Mouse (Mus musculus) G1E (cell line): ENCODE measurements around the gene Fjx1. TPM values are rescaled to one million over a fixed set of nuclear protein-coding genes. Genes with fewer than 3 reads are reported as not detected.

Source experiments
- ATAC-seq: 2 replicates; pipeline ENCODE4 v1.8.0; 2016; ENCODE audit warnings: mild to moderate bottlenecking; ENCODE audit not compliant: insufficient number of reproducible peaks, poor library complexity, low FRiP score, severe bottlenecking; ENCODE audit errors: extremely low read depth
- DNase-seq: peaks from one replicate; pipeline ENCODE4 v3.0.0; 2012; ENCODE audit warnings: low spot score
- H3K27me3 ChIP-seq: 2 replicates; pipeline ENCODE4 v1.6.1; 2012; ENCODE audit warnings: mild to moderate bottlenecking, low read length, inconsistent platforms; ENCODE audit not compliant: insufficient read depth
- H3K36me3 ChIP-seq: replicated peaks from 2 replicates; pipeline ENCODE3; 2012; ENCODE audit warnings: mild to moderate bottlenecking, inconsistent platforms
- H3K4me1 ChIP-seq: 2 replicates; pipeline ENCODE4 v1.6.1; 2012; ENCODE audit warnings: low read depth, low read length, inconsistent platforms, mixed read lengths; ENCODE audit not compliant: insufficient read depth
- H3K4me3 ChIP-seq: 2 replicates; pipeline ENCODE4 v1.5.1; 2012; ENCODE audit warnings: low read depth, mild to moderate bottlenecking, inconsistent platforms, low read length, moderate library complexity, mixed read lengths
- H3K9me3 ChIP-seq: replicated peaks from 2 replicates; pipeline ENCODE4 v1.6.1; 2012; ENCODE audit warnings: inconsistent platforms
- CTCF ChIP-seq: IDR thresholded peaks from 2 replicates; pipeline ENCODE4 v1.5.1; 2012; ENCODE audit warnings: low read depth, low read length, inconsistent platforms, mixed read lengths
- GATA1 ChIP-seq: IDR thresholded peaks from 2 replicates; pipeline ENCODE4 v1.6.1; 2012; ENCODE audit warnings: borderline replicate concordance, low read length, inconsistent platforms, mixed read lengths
- GATA2 ChIP-seq: IDR thresholded peaks from 2 replicates; pipeline ENCODE4 v1.6.1; 2012; ENCODE audit warnings: low read depth, low read length, inconsistent platforms, borderline replicate concordance
- POLR2AphosphoS5 ChIP-seq: IDR thresholded peaks from 2 replicates; pipeline ENCODE4 v1.6.1; 2012; ENCODE audit warnings: low read depth, low read length, inconsistent platforms; ENCODE audit not compliant: insufficient replicate concordance
- TAL1 ChIP-seq: conservative IDR thresholded peaks from 2 replicates; pipeline ENCODE4 v1.6.1; 2012; ENCODE audit warnings: low read depth, low read length, inconsistent platforms, mixed read lengths
- polyA plus RNA-seq: library from polyadenylated mRNA; stranded (reverse); fragments of >175 nt; gene quantifications from 2 replicates; pipeline ENCODE4 v1.2.3, GENCODE M21; 2012
- total RNA-seq, 2 experiments: library from RNA; stranded (forward) in 1 of 2; stranded (reverse) in 1 of 2; fragments of 200-1000 nt in 1 of 2; fragments of >200 nt in 1 of 2; fragmentation: Nextera tagmentation in 1 of 2; gene quantifications; 2 replicates each; pipeline ENCODE4 v1.2.3; 2014 to 2017

Fjx1 gene
- total and polyA plus RNA-seq, 3 experiments: 0.76 TPM; not detected in 2

GRCm38 (mm10) chr2:102407363-102408184, 44.7 kb downstream of the Fjx1 start, which contains the start of gene Trim44:
Gene Trim44, minus strand, starts transcription at chr2:102407828.
- TF ChIP-seq CTCF: no peak
- H3K4me1 ChIP-seq: peaks cover 16% of the 10 kb centered on the region
- DNase-seq (no peak), ATAC-seq (no peak)
- no peaks in the 10 kb centered on the region for H3K9me3 ChIP-seq
- no peaks in the 10 kb centered on the region for H3K36me3 ChIP-seq
- no peak within 1 kb of the TSS for H3K4me3 ChIP-seq
- H3K27me3 ChIP-seq: no peaks in the 10 kb centered on the region

DNA sequence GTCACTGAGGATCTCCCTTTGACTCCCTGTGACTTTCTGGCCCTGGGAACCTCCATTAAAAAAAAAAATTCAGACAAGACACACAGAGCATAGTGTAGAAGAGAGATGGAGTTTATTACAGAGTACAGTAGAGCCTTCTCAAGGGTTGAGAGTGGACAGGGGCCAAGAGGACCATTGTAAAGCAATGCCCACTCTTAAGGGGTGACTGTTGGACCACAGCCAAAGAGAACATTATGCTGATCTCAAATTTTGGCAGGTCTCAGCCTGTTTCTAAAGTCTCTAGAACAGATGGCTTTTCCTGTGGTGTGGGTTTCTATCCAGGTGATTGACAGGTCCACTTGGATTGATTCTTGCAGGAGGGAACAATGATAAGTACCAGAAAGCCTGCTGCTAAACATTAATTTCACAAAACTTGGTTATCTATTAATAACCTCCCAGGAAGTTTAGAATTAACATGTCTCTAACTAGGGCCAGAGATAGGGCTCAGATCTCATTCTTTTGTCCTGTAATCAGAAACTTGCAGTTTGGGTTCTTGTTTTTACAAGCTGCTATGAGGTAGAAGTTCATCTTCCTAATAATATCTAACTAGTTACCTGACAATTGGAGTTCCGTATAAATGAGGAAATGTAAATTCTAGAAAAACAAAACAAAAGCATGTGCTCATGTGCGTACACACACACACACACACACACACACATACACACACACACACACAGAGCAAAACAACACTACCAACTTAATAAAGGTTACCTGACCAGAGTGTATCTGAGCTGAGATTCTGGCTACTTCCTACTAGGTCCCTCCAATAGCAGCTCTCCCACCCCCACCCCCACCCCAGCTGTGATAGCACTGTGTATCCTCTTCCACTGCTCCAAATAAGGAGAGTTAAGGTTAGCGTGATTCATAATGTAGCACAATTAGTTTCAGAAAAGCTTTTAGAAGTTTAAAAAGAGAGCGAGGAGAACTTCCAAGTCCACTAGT, 45.7 kb downstream of the Fjx1 start:
- Histone ChIP-seq H3K36me3 (no peaks in the 10 kb centered on the region), H3K4me1 (peaks cover 6% of the 10 kb centered on the region), H3K27me3 (no peaks in the 10 kb centered on the region), H3K4me3 (no peak overlapping the region), H3K9me3 (no peaks in the 10 kb centered on the region)
- DNase-seq: no peak
- TF ChIP-seq GATA1: no peak
- TF ChIP-seq CTCF: no peak
- TF ChIP-seq GATA2: no peak
- TF ChIP-seq TAL1: no peak
- TF ChIP-seq POLR2AphosphoS5: no peak
- no peak for ATAC-seq

DNA sequence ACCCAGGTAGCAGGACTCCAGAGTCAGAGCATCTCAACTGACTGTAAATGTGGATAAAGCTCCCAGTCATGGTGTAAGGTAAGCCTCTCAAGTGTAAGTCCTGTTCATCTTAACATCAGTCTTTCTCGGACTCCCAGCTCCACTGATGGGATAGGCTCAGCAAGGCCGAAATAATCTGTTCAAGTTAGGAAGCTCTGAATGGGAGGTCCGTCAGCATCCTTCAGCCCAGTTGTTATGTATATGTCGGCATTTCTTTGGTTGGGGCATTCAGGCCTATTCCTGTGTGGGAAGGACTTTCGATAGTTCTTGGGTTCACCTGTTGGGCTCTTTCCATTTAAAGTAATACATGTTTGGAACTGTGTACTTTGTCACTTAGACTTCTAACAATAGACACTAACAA, 48.3 kb downstream of the Fjx1 start:
- H3K4me3 ChIP-seq: no peak overlapping the region
- TF ChIP-seq TAL1 (no peak), GATA1 (no peak), POLR2AphosphoS5 (no peak), GATA2 (no peak), CTCF (no peak)
- no peak for ATAC-seq

DNA sequence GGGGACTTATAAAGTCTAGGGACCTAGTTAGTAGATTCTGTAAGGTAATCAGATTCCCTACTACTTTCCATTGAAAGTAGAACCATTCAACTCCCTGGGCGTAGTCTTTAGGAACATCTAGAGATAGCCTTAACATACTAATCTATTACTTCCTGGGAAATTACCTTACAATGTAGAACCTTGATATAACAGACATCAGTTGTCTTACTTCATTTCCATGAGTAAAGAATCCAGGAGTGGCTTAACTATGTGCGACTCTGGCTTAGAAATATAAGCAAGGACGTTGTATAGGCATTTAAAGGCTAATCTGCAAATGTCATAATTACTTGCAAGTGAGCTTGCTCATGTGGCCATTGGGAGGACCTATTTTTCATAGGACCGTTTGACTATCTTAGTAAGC, 49.0 kb downstream of the Fjx1 start:
- TF ChIP-seq GATA2 (no peak), POLR2AphosphoS5 (no peak), GATA1 (no peak), TAL1 (no peak), CTCF (no peak)
- ATAC-seq (no peak), DNase-seq (no peak)

More for the DNA sequence above, 48.3 kb downstream of the Fjx1 start:
- Histone ChIP-seq H3K9me3 (peaks cover 9% of the 10 kb centered on the region), H3K4me1 (peaks cover 24% of the 10 kb centered on the region), H3K27me3 (no peaks in the 10 kb centered on the region), H3K36me3 (peaks cover 13% of the 10 kb centered on the region)
- no peak for DNase-seq

DNA sequence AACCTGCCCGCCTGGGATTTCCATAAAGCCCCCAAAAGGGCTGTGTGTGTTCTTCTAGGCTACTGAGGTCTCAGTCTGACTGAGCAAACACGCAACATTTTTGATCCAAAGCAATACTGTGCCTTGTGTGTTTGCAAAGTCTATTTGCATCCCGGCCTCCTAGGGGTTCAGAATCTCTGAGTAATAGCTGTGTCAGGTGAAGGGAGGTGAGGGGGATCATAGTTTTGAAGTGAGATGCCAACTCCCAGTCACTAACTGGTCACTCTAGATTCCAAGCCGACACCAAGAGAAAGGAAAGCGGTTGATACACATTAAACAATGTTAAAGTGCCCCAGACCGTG, 51.0 kb downstream of the Fjx1 start:
- ATAC-seq: no peak; the same call in 1 of the 2 replicates
- H3K9me3 ChIP-seq: peaks cover 9% of the 10 kb centered on the region

More for the DNA sequence above, 49.0 kb downstream of the Fjx1 start:
- Histone ChIP-seq H3K27me3 (no peaks in the 10 kb centered on the region), H3K4me3 (no peak overlapping the region), H3K9me3 (peaks cover 9% of the 10 kb centered on the region), H3K4me1 (peaks cover 27% of the 10 kb centered on the region), H3K36me3 (peaks cover 13% of the 10 kb centered on the region)

GRCm38 (mm10) chr2:102400605-102401351, 51.5 kb downstream of the Fjx1 start:
- peaks cover 40% of the 10 kb centered on the region for H3K4me1 ChIP-seq
- peak overlapping the region; percentile 79 for H3K4me3 ChIP-seq
- TF ChIP-seq CTCF (no peak), TAL1 (no peak), GATA2 (no peak)
- DNase-seq: peak; percentile 82
- H3K36me3 ChIP-seq: peaks cover 13% of the 10 kb centered on the region
- H3K27me3 ChIP-seq: no peaks in the 10 kb centered on the region
- ATAC-seq: peak; percentile 96
- peaks cover 9% of the 10 kb centered on the region for H3K9me3 ChIP-seq

More for the DNA sequence above, 51.0 kb downstream of the Fjx1 start:
- H3K36me3 ChIP-seq: peaks cover 13% of the 10 kb centered on the region
- H3K4me1 ChIP-seq: peaks cover 38% of the 10 kb centered on the region
- H3K27me3 ChIP-seq: no peaks in the 10 kb centered on the region
- H3K4me3 ChIP-seq: peak overlapping the region; percentile 79
- no peak for DNase-seq
- no peak for TF ChIP-seq TAL1
- TF ChIP-seq CTCF: no peak
- no peak for TF ChIP-seq GATA2
- no peak for TF ChIP-seq GATA1
- no peak for TF ChIP-seq POLR2AphosphoS5
